Mouse (Mus musculus): ENCODE measurements around the gene Otulinl.

DNA sequence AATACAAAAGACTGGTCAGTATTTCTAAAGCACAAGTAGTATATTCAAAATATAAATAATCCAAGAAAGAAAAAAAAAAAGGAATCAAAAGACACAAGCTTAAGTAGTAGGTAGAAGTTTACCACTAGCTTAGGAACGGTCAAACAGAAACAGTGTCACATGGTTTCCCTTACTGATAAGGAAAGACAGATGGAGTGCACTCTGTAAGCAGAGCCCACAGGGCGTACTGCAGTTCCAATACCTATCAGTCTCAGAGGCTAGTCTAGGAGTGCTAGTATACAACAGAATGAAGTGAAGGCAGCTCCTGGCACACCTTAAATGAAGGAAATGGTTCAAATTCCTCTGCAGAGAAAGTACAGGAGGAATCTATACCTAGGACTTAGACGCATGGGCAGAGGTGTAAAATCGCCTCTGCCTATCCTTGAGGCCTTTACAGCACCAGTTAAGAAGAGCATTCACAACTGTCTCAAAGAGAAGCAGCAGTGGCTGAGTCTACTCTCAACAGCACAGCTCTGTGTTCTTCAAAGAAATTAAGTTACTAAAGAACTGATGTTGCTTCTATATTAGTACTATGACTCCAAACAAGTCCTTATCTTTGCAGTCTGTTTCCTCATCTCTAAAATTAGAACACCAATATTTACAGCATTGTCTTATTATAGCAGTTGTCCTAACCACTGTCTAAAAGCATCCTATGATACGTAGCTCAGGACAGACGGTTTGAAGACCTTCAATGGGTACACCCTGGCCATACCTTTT, 62.4 kb downstream of the Otulinl start:
- TF ChIP-seq POLR2A (IDR thresholded peaks at IDR 0.05; ENCODE audit: control insufficient read depth, low read depth, low read length) = no peak
- no peak for TF ChIP-seq CTCF (IDR thresholded peaks at IDR 0.05; ENCODE audit: control insufficient read depth, insufficient read depth, insufficient replicate concordance, low read depth, low read length)
